Mouse (Mus musculus) ES-E14 (cell line): ENCODE results near the gene Dexi.

Experiments used
- CHD2 ChIP-seq: IDR thresholded peaks from 2 replicates; pipeline ENCODE4 v1.6.1; 2014; ENCODE audit warnings: mild to moderate bottlenecking, low read depth, low read length, inconsistent platforms
- HCFC1 ChIP-seq: IDR thresholded peaks from 2 replicates; pipeline ENCODE4 v1.6.1; 2012; ENCODE audit warnings: low read length, inconsistent platforms, borderline replicate concordance; ENCODE audit not compliant: insufficient read depth
- ZC3H11A ChIP-seq: IDR thresholded peaks from 2 replicates; pipeline ENCODE4 v1.6.1; 2012; ENCODE audit warnings: low read depth, mild to moderate bottlenecking, inconsistent platforms, low read length, borderline replicate concordance
- ZNF384 ChIP-seq: IDR thresholded peaks from 2 replicates; pipeline ENCODE4 v1.6.1; 2012; ENCODE audit warnings: low read depth, low read length, inconsistent platforms

DNA sequence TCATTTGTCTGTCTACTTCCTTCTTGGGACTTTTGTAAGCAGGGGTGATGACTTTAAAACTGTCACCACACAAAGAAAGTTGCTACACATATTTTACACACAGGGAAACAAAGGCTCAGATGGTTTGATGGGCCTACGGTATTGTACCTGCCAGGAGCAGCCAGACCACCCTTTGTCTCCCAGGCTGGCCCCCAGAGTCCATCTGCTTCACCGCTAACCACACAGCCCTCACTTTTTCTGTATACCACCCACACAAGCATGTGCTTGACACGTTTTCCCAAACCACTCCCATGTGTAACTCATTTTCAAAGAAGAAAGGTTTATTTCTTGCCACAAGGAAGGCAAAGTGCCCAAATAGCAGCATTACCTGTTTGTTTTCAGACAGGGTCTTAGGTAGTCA is 55.9 kb downstream of the Dexi start:
- TF ChIP-seq CHD2 (no peak), ZNF384 (no peak), ZC3H11A (no peak), HCFC1 (no peak)
